Mouse (Mus musculus) cerebellum, adult 9-11 months (tissue): ENCODE data around the gene Pabpc1l.

Experiments used
- DNase-seq: peaks from one replicate; pipeline ENCODE4 v3.0.0; 2022

The Pabpc1l gene

GRCm38 (mm10) chr2:164087416-164088017, 62.3 kb downstream of the Pabpc1l start:
- DNase-seq: no peak

GRCm38 (mm10) chr2:164089508-164089907, 64.3 kb downstream of the Pabpc1l start:
- DNase-seq: no peak

GRCm38 (mm10) chr2:164094152-164094551, 68.9 kb downstream of the Pabpc1l start:
- no peak for DNase-seq

GRCm38 (mm10) chr2:164098603-164099250, 73.5 kb downstream of the Pabpc1l start:
- DNase-seq: peak; percentile 83
